Mouse (Mus musculus) liver (tissue): ENCODE results near the gene Ccdc155.
"Not testable (repeated sequence)": the region's sequence is repeated elsewhere in the genome, so short reads cannot be mapped to it uniquely, and the experiment has no call there.

Experiments used
- DNase-seq: peaks from one replicate; pipeline ENCODE4 v3.0.0-alpha.2; 2020; ENCODE audit warnings: mixed read lengths

Gene Ccdc155

GRCm38 (mm10) chr7:45162551-45162950, 42.1 kb downstream of the Ccdc155 start:
- DNase-seq = no peak

GRCm38 (mm10) chr7:45161612-45162473, 42.8 kb downstream of the Ccdc155 start:
- peak; percentile 84 for DNase-seq

- no peak for DNase-seq
Measured at GRCm38 (mm10) chr7:45160866-45161265, 43.8 kb downstream of the Ccdc155 start.

GRCm38 (mm10) chr7:45160316-45160800, 44.3 kb downstream of the Ccdc155 start:
- DNase-seq = no peak

- no peak for DNase-seq
Measured at GRCm38 (mm10) chr7:45158991-45159390, 45.7 kb downstream of the Ccdc155 start.

GRCm38 (mm10) chr7:45157459-45157858, 47.2 kb downstream of the Ccdc155 start:
- DNase-seq = no peak

GRCm38 (mm10) chr7:45156206-45156605, 48.5 kb downstream of the Ccdc155 start:
- DNase-seq = no peak

- no peak for DNase-seq
Measured at GRCm38 (mm10) chr7:45155590-45155989, 49.1 kb downstream of the Ccdc155 start.

- DNase-seq = peak; percentile 70
Measured at GRCm38 (mm10) chr7:45154993-45155514, 49.6 kb downstream of the Ccdc155 start.

- DNase-seq = peak; percentile 98
Measured at GRCm38 (mm10) chr7:45154096-45154992, 50.3 kb downstream of the Ccdc155 start, which contains the start of the genes Pih1d1 and Aldh16a1. Gene Pih1d1 (plus strand): TSS chr7:45154303. Gene Aldh16a1 (minus strand): TSS chr7:45154584.

GRCm38 (mm10) chr7:45153586-45153985, 51.1 kb downstream of the Ccdc155 start:
- no peak for DNase-seq

GRCm38 (mm10) chr7:45153052-45153451, 51.6 kb downstream of the Ccdc155 start:
- DNase-seq = not testable (repeated sequence)

GRCm38 (mm10) chr7:45151303-45151702, 53.4 kb downstream of the Ccdc155 start:
- DNase-seq = no peak

GRCm38 (mm10) chr7:45150321-45150720, 54.4 kb downstream of the Ccdc155 start:
- no peak for DNase-seq

GRCm38 (mm10) chr7:45149545-45149944, 55.1 kb downstream of the Ccdc155 start:
- DNase-seq = no peak

GRCm38 (mm10) chr7:45148534-45149098, 56.1 kb downstream of the Ccdc155 start:
- no peak for DNase-seq

GRCm38 (mm10) chr7:45147899-45148298, 56.8 kb downstream of the Ccdc155 start:
- DNase-seq = no peak

- no peak for DNase-seq
Measured at GRCm38 (mm10) chr7:45147267-45147666, 57.4 kb downstream of the Ccdc155 start.

GRCm38 (mm10) chr7:45145460-45145859, 59.2 kb downstream of the Ccdc155 start:
- no peak for DNase-seq

- no peak for DNase-seq
Measured at GRCm38 (mm10) chr7:45144368-45145174, 60.1 kb downstream of the Ccdc155 start.

GRCm38 (mm10) chr7:45141914-45142313, 62.8 kb downstream of the Ccdc155 start:
- no peak for DNase-seq

- no peak for DNase-seq
Measured at GRCm38 (mm10) chr7:45141319-45141718, 63.4 kb downstream of the Ccdc155 start.
